Mouse (Mus musculus): Measurements from ENCODE around the gene Rhox1. TPM values are rescaled to one million over a fixed set of nuclear protein-coding genes. Genes with fewer than 3 reads are reported as not detected.

The Rhox1 gene
- not detected for total RNA-seq (2023)

GRCm38 (mm10) chrX:37222158-37222557, at the start of gene Rhox1:
Gene Rhox1, minus strand, starts transcription at chrX:37222258.

DNA sequence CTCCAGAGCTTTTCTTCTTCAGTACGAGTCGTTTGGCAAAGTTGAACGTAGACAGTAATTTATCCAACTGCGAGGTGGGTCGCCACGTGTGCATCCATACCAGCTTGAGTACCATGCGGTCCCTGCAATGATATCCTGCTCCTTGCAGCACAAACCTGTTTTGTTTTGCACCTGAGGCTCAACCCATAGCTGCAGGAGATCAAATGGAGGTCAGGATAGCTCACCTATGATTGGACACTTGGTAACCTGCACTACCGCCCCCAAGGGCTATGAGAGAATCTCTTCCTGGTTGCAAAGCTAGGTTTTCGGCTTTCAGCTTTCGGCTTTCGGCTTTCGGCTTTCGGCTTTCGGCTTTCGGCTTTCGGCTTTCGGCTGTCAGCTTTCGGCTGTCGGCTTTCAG, 43.0 kb upstream of the Rhox1 start, which contains the start of gene Rhox4a:
TSS of gene Rhox4a (plus strand) at position 301 of the 400 bp plus-strand sequence.

GRCm38 (mm10) chrX:37249619-37250018, 27.6 kb upstream of the Rhox1 start, which contains the start of gene Rhox3a:
Gene Rhox3a, plus strand, starts transcription at chrX:37249919.

GRCm38 (mm10) chrX:37244676-37245075, 22.6 kb upstream of the Rhox1 start, which contains the start of gene Rhox2a:
Gene Rhox2a, plus strand, starts transcription at chrX:37244976.

GRCm38 (mm10) chrX:37210941-37211340, 11.1 kb downstream of the Rhox1 start, which contains the start of gene Gm9:
Gene Gm9, minus strand, starts transcription at chrX:37211041.

DNA sequence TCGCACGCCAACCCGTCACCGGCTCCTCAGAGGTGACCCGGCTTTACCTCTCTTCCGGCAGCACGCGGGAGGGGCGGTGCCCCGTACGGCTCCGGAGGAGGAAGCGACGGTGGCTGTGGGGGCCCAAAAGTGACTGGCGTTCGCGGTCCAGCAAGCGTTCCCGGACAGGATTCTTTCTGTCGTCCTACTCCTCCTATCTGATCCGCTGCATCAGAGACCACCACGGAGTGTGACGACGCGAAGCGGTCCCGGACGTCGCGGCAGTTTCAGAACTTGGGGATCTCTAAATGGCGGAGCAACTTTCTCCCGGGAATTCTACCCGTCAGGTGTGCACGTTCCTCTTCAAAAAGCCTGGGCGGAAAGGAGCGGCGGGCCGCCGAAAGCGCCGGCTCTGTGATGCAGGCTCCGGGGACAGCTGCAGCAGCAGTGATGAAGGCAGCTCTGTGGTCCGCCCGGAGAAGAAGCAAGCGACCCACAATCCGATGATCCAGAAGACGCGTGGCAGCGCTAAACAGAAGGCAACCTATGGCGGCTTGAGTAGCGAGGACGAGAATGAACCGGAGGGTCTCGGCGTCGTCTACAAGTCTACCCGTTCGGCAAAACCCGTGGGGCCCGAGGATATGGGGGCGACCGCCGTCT, 30.8 kb downstream of the Rhox1 start, which contains the start of the genes Ndufa1 and Rnf113a1:
TSS of gene Ndufa1 (minus strand) at position 59 of the 639 bp plus-strand sequence.
TSS of gene Rnf113a1 (plus strand) at position 141 of the 639 bp plus-strand sequence.

GRCm38 (mm10) chrX:37168742-37169141, 53.3 kb downstream of the Rhox1 start, which contains the start of gene Akap14:
Gene Akap14, minus strand, starts transcription at chrX:37168842.

Other genes starting within 250 kb of the Rhox1 start
- 100 to 1,000 TPM; 100 to 126 TPM for gene Sept6, start 230.5 kb downstream of the Rhox1 start, total RNA-seq (2023)
- gene Sowahd, start 173.4 kb downstream of the Rhox1 start, total RNA-seq (2023), result not detected
- 1,000 to 10,000 TPM; 1,325 to 1,365 TPM for gene Rpl39, start 136.9 kb downstream of the Rhox1 start, total RNA-seq (2023)
- gene Upf3b, start 111.9 kb downstream of the Rhox1 start, total RNA-seq (2023), result 10 to 100 TPM; 54.1 to 55.9 TPM
- 10 to 100 TPM; 18.8 to 20.2 TPM for gene Nkap, start 95.5 kb downstream of the Rhox1 start, total RNA-seq (2023)
- not detected for gene Akap14, start 53.4 kb downstream of the Rhox1 start, total RNA-seq (2023)
- 10 to 100 TPM; 83.4 to 91.6 TPM for gene Ndufa1, start 31.1 kb downstream of the Rhox1 start, total RNA-seq (2023)
- 1 to 10 TPM; 1.5 to 2.2 TPM for gene Rnf113a1, start 31.0 kb downstream of the Rhox1 start, total RNA-seq (2023)
- not detected for gene Gm9, start 11.2 kb downstream of the Rhox1 start, total RNA-seq (2023)
- not detected for gene Rhox2a, start 22.7 kb upstream of the Rhox1 start, total RNA-seq (2023)
- not detected for gene Rhox3a, start 27.7 kb upstream of the Rhox1 start, total RNA-seq (2023)
- not detected for gene Rhox4a, start 43.1 kb upstream of the Rhox1 start, total RNA-seq (2023)
- not detected for gene Rhox3a2, start 157.8 kb upstream of the Rhox1 start, total RNA-seq (2023)
- gene Rhox4a2, start 168.6 kb upstream of the Rhox1 start, total RNA-seq (2023), result not detected
- gene Rhox2b, start 189.8 kb upstream of the Rhox1 start, total RNA-seq (2023), result not detected
- not detected for gene Rhox4b, start 210.2 kb upstream of the Rhox1 start, total RNA-seq (2023)
- gene Rhox2c, start 231.4 kb upstream of the Rhox1 start, total RNA-seq (2023), result not detected
- not detected for gene Rhox3c, start 236.3 kb upstream of the Rhox1 start, total RNA-seq (2023)